Mouse (Mus musculus) stomach, postnatal 0 days (tissue): ENCODE data around the gene R3hdm2.

Experiments used
- CTCF ChIP-seq: IDR thresholded peaks from 2 replicates; pipeline ENCODE4 v1.5.1; 2016; ENCODE audit warnings: antibody characterized with exemption, low read depth, mild to moderate bottlenecking, moderate library complexity
- EP300 ChIP-seq: optimal IDR thresholded peaks from 2 replicates; pipeline ENCODE3; 2016; ENCODE audit warnings: antibody characterized with exemption

DNA sequence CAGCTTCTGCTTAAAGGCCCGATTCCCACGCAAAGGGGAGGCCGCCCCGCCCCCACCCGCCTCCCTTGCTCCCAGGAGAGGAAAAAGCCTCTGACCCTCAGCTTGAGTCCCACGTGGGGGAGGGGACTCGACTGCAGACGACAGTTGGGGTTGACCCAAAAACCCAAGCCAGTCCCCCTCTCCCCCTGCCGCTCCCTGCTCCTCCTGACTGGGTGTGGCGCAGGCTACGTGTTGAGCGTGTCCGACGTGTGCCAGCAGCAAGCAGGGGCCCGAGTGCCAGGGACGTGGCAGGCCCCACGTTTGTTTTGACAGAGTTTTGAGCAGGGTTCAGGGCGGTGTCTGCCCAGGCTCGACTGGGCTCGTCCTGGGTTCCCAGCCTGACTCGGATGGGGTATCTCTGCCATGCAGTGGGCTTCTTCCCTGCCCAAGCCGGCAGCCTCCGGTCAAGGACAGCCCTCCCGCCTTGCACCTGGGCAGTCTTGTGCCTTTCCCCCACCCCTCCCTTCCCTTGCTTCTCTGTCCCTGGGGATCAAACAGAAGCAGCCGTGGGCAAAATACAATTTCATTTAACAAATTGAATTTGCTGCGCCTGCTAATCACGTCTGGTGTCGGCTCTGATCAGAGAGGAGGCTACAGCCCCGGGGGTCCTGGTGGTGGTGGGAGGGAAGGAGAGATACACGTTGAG is 136.6 kb downstream of the R3hdm2 start:
- TF ChIP-seq CTCF: no peak
- TF ChIP-seq EP300: no peak
